Mouse (Mus musculus) lung, embryonic 14.5 days (tissue): Measurements from ENCODE around the gene Nkx1-1. TPM values are rescaled to one million over a fixed set of nuclear protein-coding genes. Genes with fewer than 3 reads are reported as not detected.
A peak's percentile ranks its signal among the peaks of the same experiment; 100 is the strongest.

Experiments
- ATAC-seq: fragments of 200-750 bp; cut with Nextera tagmentation; 2 replicates; pipeline ENCODE4 v1.8.0; 2017; ENCODE audit warnings: mild to moderate bottlenecking, moderate TSS enrichment, moderate library complexity; ENCODE audit not compliant: insufficient read depth
- DNase-seq: peaks from one replicate; pipeline ENCODE4 v3.0.0-alpha.2; 2015
- H3K27ac ChIP-seq: fragments of 300-500 bp; sonication (generic); 2 replicates; pipeline ENCODE4 v1.5.1; 2014; ENCODE audit warnings: low read depth, mild to moderate bottlenecking, moderate library complexity
- H3K27me3 ChIP-seq: fragments of 300-500 bp; sonication (generic); 2 replicates; pipeline ENCODE4 v1.6.1; 2014; ENCODE audit warnings: low read length, control low read depth; ENCODE audit not compliant: insufficient read depth
- H3K36me3 ChIP-seq: fragments of 300-500 bp; sonication (generic); 2 replicates; pipeline ENCODE4 v1.6.1; 2014; ENCODE audit warnings: control low read depth; ENCODE audit not compliant: insufficient read depth
- H3K4me1 ChIP-seq: fragments of 300-500 bp; sonication (generic); 2 replicates; pipeline ENCODE4 v1.6.1; 2014; ENCODE audit warnings: antibody characterized with exemption, control low read depth; ENCODE audit not compliant: insufficient read depth
- H3K4me2 ChIP-seq: fragments of 300-500 bp; sonication (generic); 2 replicates; pipeline ENCODE4 v1.6.1; 2014; ENCODE audit warnings: mild to moderate bottlenecking
- H3K4me3 ChIP-seq: fragments of 300-500 bp; sonication (generic); 2 replicates; pipeline ENCODE4 v1.5.1; 2014; ENCODE audit warnings: low read depth, low read length
- H3K9ac ChIP-seq: fragments of 300-500 bp; sonication (generic); 2 replicates; pipeline ENCODE4 v1.6.1; 2014
- H3K9me3 ChIP-seq: fragments of 300-500 bp; sonication (generic); 2 replicates; pipeline ENCODE4 v1.6.1; 2016; ENCODE audit warnings: low read depth, low read length, control low read depth
- CTCF ChIP-seq: IDR thresholded peaks from 2 replicates; pipeline ENCODE4 v1.5.1; 2016; ENCODE audit warnings: antibody characterized with exemption, low read depth
- WGBS: fragments of 180-500 bp; shearing (Covaris S2); extraction: QIAGEN DNeasy Blood & Tissue Kit; methylation state at CpG from one replicate; pipeline ENCODE4 v1.1.7; 2014; 5-methylcytosine and 5-hydroxymethylcytosine counted together
- polyA plus RNA-seq: library from polyadenylated mRNA; unstranded; fragments of >200 nt; fragmentation: Nextera tagmentation; extraction: Ambion mirVana; gene quantifications from 2 replicates; pipeline ENCODE4 v1.2.1, GENCODE M21; 2014

Nkx1-1 gene
- polyA plus RNA-seq = not detected in 2 replicates

DNA sequence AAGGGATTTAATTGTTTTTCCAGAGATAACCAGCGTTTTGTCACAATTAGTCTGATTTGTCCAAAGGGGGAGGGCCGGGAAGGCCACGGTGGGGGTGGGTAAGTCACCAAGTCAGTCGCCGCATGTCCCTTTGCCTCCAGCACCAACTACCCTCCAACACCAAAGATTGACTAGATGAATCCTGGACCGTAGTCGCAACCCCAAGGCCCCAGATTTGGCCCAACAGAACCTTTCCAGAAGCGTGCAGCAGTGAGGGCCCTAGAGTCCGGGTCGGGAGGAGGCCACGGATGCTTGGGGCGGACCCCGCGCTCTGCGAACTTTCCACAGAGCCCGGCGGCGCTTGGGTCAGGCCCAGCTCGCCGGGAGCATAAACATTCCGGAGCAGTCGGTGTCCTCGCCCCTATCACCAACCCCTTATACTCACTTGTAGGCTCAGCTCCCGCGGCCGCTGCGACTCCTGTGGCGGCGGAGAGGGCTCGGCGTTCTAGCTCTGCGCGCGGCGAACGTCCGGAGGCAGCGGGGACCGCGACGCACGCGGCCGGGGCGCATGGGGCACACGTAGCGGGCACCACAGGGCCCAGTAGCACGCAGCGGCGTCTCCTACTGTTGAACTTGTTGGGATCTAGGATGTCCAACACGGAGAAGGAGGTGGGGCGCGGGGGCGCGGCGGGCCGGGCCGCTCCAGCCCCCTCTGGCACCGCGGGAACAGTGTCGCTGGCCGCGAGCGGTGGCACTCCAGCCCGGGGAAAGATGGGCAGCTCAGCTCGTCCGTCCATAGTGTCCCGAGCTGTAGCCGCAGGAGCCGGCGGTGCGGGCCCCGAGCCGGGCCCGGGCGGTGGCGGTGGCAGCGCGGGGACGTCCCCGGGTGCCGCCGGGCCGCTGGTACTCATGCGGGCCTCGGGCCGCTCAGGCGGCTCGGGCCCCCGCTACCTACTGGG, at the start of gene Nkx1-1:
Nkx1-1 (minus strand) TSS at position 776 of the 938 bp plus-strand sequence.
- Histone ChIP-seq H3K4me3 (peak within 1 kb of the TSS; percentile 24), H3K4me2 (peak within 1 kb of the TSS; percentile 46), H3K4me1 (no peaks in the 10 kb centered on the region), H3K9me3 (no peaks in the 10 kb centered on the region), H3K9ac (no peak within 1 kb of the TSS), H3K27me3 (peaks cover 96% of the 10 kb centered on the region), H3K36me3 (no peaks in the 10 kb centered on the region), H3K27ac (no peak within 1 kb of the TSS)
- WGBS = under 1% methylated on average over 81 of the region's 90 CpGs
- TF ChIP-seq CTCF = no peak
- DNase-seq = peak; percentile 11
- no peak for ATAC-seq

DNA sequence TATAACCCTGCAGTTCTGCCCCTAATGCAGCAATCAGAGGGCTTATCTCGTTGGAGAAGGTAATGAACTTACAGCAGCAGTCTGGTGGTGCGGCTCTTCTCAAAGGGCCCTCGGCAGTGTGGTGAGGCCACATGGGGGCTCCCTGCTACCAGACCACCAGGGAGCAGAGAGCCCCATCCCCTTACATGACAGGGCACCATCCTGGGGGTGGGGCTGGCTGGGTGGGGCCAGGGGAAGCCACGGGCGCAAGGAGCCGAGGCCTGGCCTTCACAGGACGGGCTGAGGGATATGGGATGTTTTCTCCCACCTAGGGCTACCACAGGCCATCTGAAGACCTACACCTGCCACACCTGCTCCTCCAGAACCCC, 47.5 kb upstream of the Nkx1-1 start:
- no peak overlapping the region for H3K9ac ChIP-seq
- no peak for ATAC-seq
- H3K36me3 ChIP-seq = no peaks in the 10 kb centered on the region
- WGBS = 28% methylated on average over 7 of the region's 7 CpGs
- no peak for DNase-seq
- TF ChIP-seq CTCF = no peak
- no peak overlapping the region for H3K4me2 ChIP-seq
- H3K27me3 ChIP-seq = no peaks in the 10 kb centered on the region; the same call in 1 of the 2 replicates
- no peak overlapping the region for H3K4me3 ChIP-seq
- H3K27ac ChIP-seq = no peak overlapping the region
- no peaks in the 10 kb centered on the region for H3K9me3 ChIP-seq
- no peaks in the 10 kb centered on the region for H3K4me1 ChIP-seq

DNA sequence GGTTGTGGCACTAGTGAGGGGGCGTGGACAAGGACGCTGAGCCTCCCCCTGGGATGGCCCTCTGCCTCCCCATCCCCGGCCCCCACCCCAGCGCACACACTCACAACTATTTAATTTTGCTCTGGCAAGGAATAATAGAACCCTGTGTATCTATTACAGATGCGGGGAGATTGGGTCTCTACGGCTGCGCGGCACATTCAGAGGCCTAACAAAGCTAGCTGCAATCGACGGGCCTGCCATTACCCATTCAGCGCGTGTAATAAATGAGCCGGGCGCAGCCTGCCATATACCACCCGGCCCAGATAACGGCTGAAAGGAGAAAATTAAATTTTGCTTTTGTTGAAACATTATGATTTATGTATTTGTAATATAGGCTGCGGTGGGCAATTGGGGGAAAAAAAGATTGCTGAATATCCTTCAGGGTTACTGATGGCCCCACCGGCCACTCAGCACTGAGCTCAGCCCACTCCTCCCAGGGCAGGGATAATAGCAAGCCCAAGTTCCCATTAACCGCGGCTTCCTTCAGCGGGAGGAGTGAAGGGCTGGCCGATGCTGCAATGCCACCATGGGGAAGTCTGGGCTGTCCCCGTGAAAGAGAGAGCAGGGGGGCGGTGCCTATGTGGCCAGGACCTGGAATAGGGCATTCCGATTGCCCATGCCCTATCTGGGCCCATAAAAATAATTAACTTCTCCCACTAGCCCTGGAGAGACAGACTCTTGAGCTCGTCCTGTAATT, 47.0 kb upstream of the Nkx1-1 start:
- no peaks in the 10 kb centered on the region for H3K36me3 ChIP-seq
- H3K4me2 ChIP-seq = no peak overlapping the region
- no peak overlapping the region for H3K9ac ChIP-seq
- TF ChIP-seq CTCF = no peak
- H3K27ac ChIP-seq = no peak overlapping the region
- H3K4me3 ChIP-seq = no peak overlapping the region
- no peak for ATAC-seq
- H3K9me3 ChIP-seq = no peaks in the 10 kb centered on the region
- WGBS = 58% methylated on average over 26 of the region's 26 CpGs
- H3K27me3 ChIP-seq = no peaks in the 10 kb centered on the region; the same call in 1 of the 2 replicates
- no peak for DNase-seq
- no peaks in the 10 kb centered on the region for H3K4me1 ChIP-seq

DNA sequence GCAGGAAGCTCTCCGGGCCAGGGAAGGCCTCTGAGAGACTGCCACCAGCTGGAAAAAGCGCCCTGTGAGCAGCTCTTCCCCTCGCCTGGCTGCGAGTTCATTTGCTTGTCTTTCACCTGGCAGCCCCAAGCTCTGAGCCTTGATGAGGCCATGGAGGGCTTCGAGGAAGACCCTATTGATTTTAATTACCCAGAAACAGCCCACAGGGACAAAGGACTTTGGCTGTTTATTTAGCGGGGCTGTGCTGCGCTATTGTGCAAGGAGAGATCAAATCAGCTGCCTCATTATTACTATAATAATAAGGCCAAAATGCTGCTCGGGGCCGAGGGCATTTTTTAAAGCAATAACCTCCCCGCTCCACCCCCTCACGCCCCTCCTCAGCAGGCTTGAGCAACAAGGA, 31.7 kb upstream of the Nkx1-1 start:
- Histone ChIP-seq H3K27me3 (no peaks in the 10 kb centered on the region), H3K36me3 (no peaks in the 10 kb centered on the region), H3K4me3 (no peak overlapping the region), H3K4me2 (no peak overlapping the region), H3K4me1 (no peaks in the 10 kb centered on the region), H3K9ac (no peak overlapping the region), H3K27ac (no peak overlapping the region), H3K9me3 (no peaks in the 10 kb centered on the region)
- ATAC-seq (no peak), DNase-seq (no peak)
- WGBS = 66% methylated on average over 11 of the region's 11 CpGs
- no peak for TF ChIP-seq CTCF

DNA sequence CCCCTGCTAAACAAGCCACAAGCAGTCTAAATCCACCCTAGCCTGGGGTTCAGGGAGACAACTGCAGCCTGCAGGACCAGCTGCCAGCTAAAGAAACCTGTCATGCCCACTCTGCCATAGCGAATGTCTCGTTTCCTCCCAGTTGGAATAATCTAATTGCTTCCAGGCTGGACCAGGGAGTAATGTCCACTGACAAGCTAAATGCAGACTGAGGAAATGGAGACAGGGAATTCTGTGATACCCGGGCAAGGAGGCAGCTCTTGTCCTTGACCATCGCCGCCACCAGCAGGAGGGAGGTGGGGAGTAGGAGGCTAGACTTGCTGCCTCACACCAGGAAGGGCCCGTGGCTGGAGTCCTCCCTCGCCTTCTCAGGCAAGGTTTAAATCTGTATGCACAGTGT, 30.6 kb upstream of the Nkx1-1 start:
- no peaks in the 10 kb centered on the region for H3K36me3 ChIP-seq
- DNase-seq = no peak

DNA sequence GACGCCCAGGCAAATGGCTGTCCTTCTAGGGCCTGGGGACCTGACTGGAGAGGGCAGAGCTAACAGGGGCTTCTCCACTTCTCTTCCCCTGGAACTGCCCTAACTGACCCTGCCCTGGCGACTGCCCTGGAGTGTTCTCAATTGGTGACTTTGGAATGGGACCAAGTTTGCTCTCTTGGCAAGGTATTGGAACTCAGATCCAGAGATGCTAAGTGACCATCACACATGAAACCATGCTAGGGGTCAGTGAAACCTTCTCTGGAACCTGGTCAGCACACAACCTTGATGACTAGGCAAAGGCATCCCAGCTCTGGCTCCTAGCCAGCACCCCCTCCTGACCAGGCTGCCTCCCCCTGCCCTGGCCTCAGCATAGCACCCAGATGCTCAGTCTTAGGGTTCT, 25.3 kb upstream of the Nkx1-1 start:
- ATAC-seq = no peak
- no peaks in the 10 kb centered on the region for H3K27me3 ChIP-seq
- no peak overlapping the region for H3K4me3 ChIP-seq
- no peak overlapping the region for H3K9ac ChIP-seq
- WGBS = 58% methylated on average over 2 of the region's 2 CpGs
- H3K27ac ChIP-seq = no peak overlapping the region
- no peak for TF ChIP-seq CTCF
- no peak overlapping the region for H3K4me2 ChIP-seq
- no peaks in the 10 kb centered on the region for H3K4me1 ChIP-seq
- no peaks in the 10 kb centered on the region for H3K9me3 ChIP-seq
- DNase-seq = no peak
- no peaks in the 10 kb centered on the region for H3K36me3 ChIP-seq

More for the DNA sequence above, 30.6 kb upstream of the Nkx1-1 start:
- no peaks in the 10 kb centered on the region for H3K9me3 ChIP-seq
- no peak overlapping the region for H3K4me2 ChIP-seq
- TF ChIP-seq CTCF = no peak
- H3K4me3 ChIP-seq = no peak overlapping the region
- no peak overlapping the region for H3K9ac ChIP-seq
- ATAC-seq = no peak
- no peaks in the 10 kb centered on the region for H3K27me3 ChIP-seq
- H3K4me1 ChIP-seq = no peaks in the 10 kb centered on the region
- WGBS = 59% methylated on average over 7 of the region's 7 CpGs
- no peak overlapping the region for H3K27ac ChIP-seq

DNA sequence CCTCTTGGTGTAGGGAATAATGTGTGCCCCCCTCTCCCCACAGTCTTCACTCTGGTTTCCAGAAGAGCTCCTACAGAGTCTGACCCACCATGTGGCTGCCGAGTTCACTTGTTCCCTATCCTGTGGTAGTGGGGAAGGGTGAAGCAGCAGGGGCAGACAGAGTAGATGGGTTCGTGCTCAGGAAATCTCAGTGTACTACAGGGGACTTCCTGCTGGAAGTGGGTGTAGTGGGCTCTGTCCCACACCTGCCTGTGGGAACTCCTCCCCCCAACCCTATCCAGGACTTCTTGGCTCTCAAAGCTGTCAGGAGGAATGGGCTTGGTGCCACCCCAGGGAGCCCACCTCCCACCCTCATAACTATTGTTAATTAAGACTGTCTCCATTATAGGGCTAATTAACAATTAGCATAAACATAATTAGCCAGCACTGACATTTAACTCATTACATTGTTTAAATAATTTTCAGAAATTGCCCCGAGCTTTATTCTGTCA, 24.4 kb upstream of the Nkx1-1 start:
- no peak overlapping the region for H3K27ac ChIP-seq
- TF ChIP-seq CTCF = no peak
- H3K4me2 ChIP-seq = no peak overlapping the region
- no peak overlapping the region for H3K9ac ChIP-seq
- H3K4me1 ChIP-seq = no peaks in the 10 kb centered on the region
- no peaks in the 10 kb centered on the region for H3K27me3 ChIP-seq
- no peaks in the 10 kb centered on the region for H3K9me3 ChIP-seq
- ATAC-seq (no peak), DNase-seq (no peak)
- H3K36me3 ChIP-seq = no peaks in the 10 kb centered on the region
- no peak overlapping the region for H3K4me3 ChIP-seq
- 56% methylated on average over 3 of the region's 3 CpGs for WGBS
